Mouse (Mus musculus) limb, embryonic 14.5 days (tissue): ENCODE results near the gene Gm17545. TPM values are rescaled to one million over a fixed set of nuclear protein-coding genes. Genes with fewer than 3 reads are reported as not detected.

Source experiments
- ATAC-seq: fragments of 200-750 bp; cut with Nextera tagmentation; 2 replicates; pipeline ENCODE4 v1.8.0; 2017; ENCODE audit warnings: low read depth, moderate number of reproducible peaks, moderate TSS enrichment; ENCODE audit not compliant: low FRiP score
- DNase-seq: peaks from one replicate; pipeline ENCODE4 v3.0.0-alpha.2; 2015; ENCODE audit warnings: low spot score
- H3K27ac ChIP-seq: fragments of 300-500 bp; sonication (generic); replicated peaks from 2 replicates; pipeline ENCODE4 v1.5.1; 2014; ENCODE audit warnings: low read depth, mild to moderate bottlenecking, low read length, moderate library complexity, mixed read lengths
- H3K27me3 ChIP-seq: fragments of 300-500 bp; sonication (generic); 2 replicates; pipeline ENCODE4 v1.6.1; 2014; ENCODE audit warnings: low read length, mixed read lengths; ENCODE audit not compliant: control insufficient read depth, insufficient read depth
- H3K36me3 ChIP-seq: fragments of 300-500 bp; sonication (generic); 2 replicates; pipeline ENCODE4 v1.6.1; 2014; ENCODE audit warnings: mild to moderate bottlenecking, low read length, moderate library complexity, mixed read lengths; ENCODE audit not compliant: control insufficient read depth, insufficient read depth
- H3K4me1 ChIP-seq: fragments of 300-500 bp; sonication (generic); 2 replicates; pipeline ENCODE4 v1.6.1; 2014; ENCODE audit warnings: antibody characterized with exemption, low read length, mixed read lengths; ENCODE audit not compliant: control insufficient read depth, insufficient read depth
- H3K4me2 ChIP-seq: fragments of 300-500 bp; sonication (generic); replicated peaks from 2 replicates; pipeline ENCODE4 v1.6.1; 2014; ENCODE audit warnings: low read depth, mild to moderate bottlenecking, low read length, moderate library complexity; ENCODE audit not compliant: severe bottlenecking
- H3K4me3 ChIP-seq: fragments of 300-500 bp; sonication (generic); replicated peaks from 2 replicates; pipeline ENCODE4 v1.5.1; 2014; ENCODE audit warnings: low read length
- H3K9ac ChIP-seq: fragments of 300-500 bp; sonication (generic); 2 replicates; pipeline ENCODE4 v1.6.1; 2014; ENCODE audit warnings: mild to moderate bottlenecking, low read depth, low read length, moderate library complexity; ENCODE audit not compliant: severe bottlenecking
- H3K9me3 ChIP-seq: fragments of 300-500 bp; sonication (generic); 2 replicates; pipeline ENCODE4 v1.6.1; 2016; ENCODE audit warnings: low read length; ENCODE audit not compliant: control insufficient read depth
- POLR2A ChIP-seq: fragments of 200-500 bp; IDR thresholded peaks from 2 replicates; pipeline ENCODE4 v1.8.0; 2012; ENCODE audit warnings: inconsistent platforms, mild to moderate bottlenecking, moderate library complexity, borderline replicate concordance; ENCODE audit not compliant: insufficient read depth, insufficient read length; ENCODE audit errors: extremely low read depth
- WGBS: fragments of 180-500 bp; shearing (Covaris S2); extraction: QIAGEN DNeasy Blood & Tissue Kit; methylation state at CpG from one replicate; pipeline ENCODE4 v1.1.7; 2014; 5-methylcytosine and 5-hydroxymethylcytosine counted together
- polyA plus RNA-seq, 2 experiments: library from polyadenylated mRNA; depleted of rRNA in 1 of 2; stranded (reverse) in 1 of 2; unstranded in 1 of 2; fragments of >200 nt; fragmentation: Nextera tagmentation in 1 of 2; extraction: Ambion mirVana in 1 of 2; gene quantifications; 2 replicates each; pipeline versions ENCODE4 v1.2.1 to v1.2.3; 2012 to 2014

The Gm17545 gene
- polyA plus RNA-seq, 2 experiments, result not detected

GRCm38 (mm10) chr9:22466212-22466611, 12.1 kb downstream of the Gm17545 start:
- no peak overlapping the region for H3K4me2 ChIP-seq
- no peak overlapping the region for H3K27ac ChIP-seq
- 95% methylated on average over 5 of the region's 5 CpGs for WGBS
- peaks cover 22% of the 10 kb centered on the region for H3K36me3 ChIP-seq
- H3K27me3 ChIP-seq, result no peaks in the 10 kb centered on the region
- no peaks in the 10 kb centered on the region for H3K9me3 ChIP-seq
- no peak overlapping the region for H3K9ac ChIP-seq
- H3K4me1 ChIP-seq, result no peaks in the 10 kb centered on the region
- ATAC-seq (no peak), DNase-seq (no peak)
- H3K4me3 ChIP-seq, result no peak overlapping the region
- TF ChIP-seq POLR2A, result no peak

GRCm38 (mm10) chr9:22467371-22468169, 13.5 kb downstream of the Gm17545 start:
- peak; percentile 80 for ATAC-seq

DNA sequence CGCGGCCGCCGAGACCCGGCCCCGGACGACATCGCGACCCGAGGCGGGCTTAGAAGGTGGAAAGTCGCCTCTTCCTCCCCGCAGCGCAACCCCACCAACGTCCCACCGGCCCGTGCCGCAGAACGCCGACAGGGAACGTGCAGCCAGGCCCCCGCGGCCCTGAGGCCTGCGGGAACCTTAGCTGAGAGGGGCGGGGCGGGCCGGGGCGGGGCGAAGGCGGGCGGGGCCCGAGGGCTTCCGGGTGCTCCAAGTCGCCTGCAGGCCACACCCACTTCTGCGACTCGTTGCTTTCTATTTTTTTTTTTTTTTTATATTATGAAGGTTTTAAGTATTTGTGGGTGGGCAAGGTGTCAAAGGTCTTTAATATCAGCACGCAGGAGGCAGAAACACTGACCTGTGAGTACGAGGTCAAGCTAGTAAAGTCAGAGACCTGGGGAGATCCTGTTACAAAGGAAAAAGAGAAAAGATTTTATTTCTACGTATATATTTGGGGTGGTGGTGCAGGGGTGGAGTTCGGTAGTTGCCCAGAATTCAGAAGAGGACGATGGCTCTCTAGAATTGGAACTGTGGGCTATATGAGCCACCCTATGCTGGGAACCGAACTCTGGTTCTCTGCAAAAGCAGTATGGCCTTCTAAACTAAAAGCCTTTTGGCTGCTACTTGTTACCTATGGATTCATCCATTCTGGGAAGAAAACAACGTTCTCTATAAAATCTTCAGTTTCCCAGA, 14.2 kb downstream of the Gm17545 start:
- H3K4me1 ChIP-seq, result no peaks in the 10 kb centered on the region
- peak overlapping the region; percentile 93 for H3K4me3 ChIP-seq
- peak overlapping the region; percentile 91 for H3K9ac ChIP-seq
- peaks cover 12% of the 10 kb centered on the region for H3K36me3 ChIP-seq
- H3K4me2 ChIP-seq, result peak overlapping the region; percentile 65
- H3K27ac ChIP-seq, result peak overlapping the region; percentile 90
- peak; percentile 93 for ATAC-seq
- no peaks in the 10 kb centered on the region for H3K27me3 ChIP-seq
- TF ChIP-seq POLR2A, result peak; percentile 97
- H3K9me3 ChIP-seq, result no peaks in the 10 kb centered on the region
- peak; percentile 84 for DNase-seq
- WGBS, result 3% methylated on average over 36 of the region's 43 CpGs

More at GRCm38 (mm10) chr9:22467371-22468169, 13.5 kb downstream of the Gm17545 start:
- Histone ChIP-seq H3K27ac (peak overlapping the region; percentile 90), H3K4me1 (no peaks in the 10 kb centered on the region), H3K4me2 (peak overlapping the region; percentile 65), H3K36me3 (peaks cover 12% of the 10 kb centered on the region), H3K4me3 (peak overlapping the region; percentile 93), H3K9ac (peak overlapping the region; percentile 91), H3K9me3 (no peaks in the 10 kb centered on the region), H3K27me3 (no peaks in the 10 kb centered on the region)
- WGBS, result under 1% methylated on average over 53 of the region's 73 CpGs
- TF ChIP-seq POLR2A, result no peak
- DNase-seq, result peak; percentile 23

DNA sequence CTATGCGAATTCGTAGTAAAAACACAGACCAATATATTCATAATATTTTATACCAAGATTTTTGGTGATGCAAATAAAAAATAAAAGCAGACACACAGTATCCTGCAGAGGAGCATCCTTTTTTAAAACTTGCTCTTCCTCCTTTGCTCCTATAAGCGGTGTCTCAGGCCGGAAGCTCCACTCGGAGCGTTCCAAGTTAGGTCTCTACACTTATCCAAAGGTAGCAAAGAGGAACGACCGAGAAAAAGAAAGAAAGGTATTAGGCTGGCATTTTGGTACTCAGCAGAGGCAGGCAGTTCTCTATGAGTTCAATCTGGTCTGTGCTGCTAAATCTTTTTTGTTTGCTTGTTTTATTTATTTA, 14.8 kb downstream of the Gm17545 start:
- Histone ChIP-seq H3K27me3 (no peaks in the 10 kb centered on the region), H3K27ac (no peak overlapping the region), H3K9ac (no peak overlapping the region), H3K36me3 (peaks cover 12% of the 10 kb centered on the region), H3K4me3 (no peak overlapping the region), H3K9me3 (no peaks in the 10 kb centered on the region), H3K4me1 (no peaks in the 10 kb centered on the region), H3K4me2 (no peak overlapping the region)
- ATAC-seq, result no peak
- WGBS, result 76% methylated on average over 8 of the region's 8 CpGs
- no peak for DNase-seq
- TF ChIP-seq POLR2A, result no peak

- WGBS, result 81% methylated on average over 3 of the region's 3 CpGs
- DNase-seq (no peak), ATAC-seq (no peak)
- Histone ChIP-seq H3K9ac (peak within 1 kb of the TSS; percentile 91; the same call in 1 of the 2 replicates), H3K4me3 (peak within 1 kb of the TSS; percentile 93), H3K4me2 (peak within 1 kb of the TSS; percentile 65), H3K36me3 (peaks cover 8% of the 10 kb centered on the region), H3K27ac (peak within 1 kb of the TSS; percentile 58; the same call in 1 of the 2 replicates), H3K27me3 (no peaks in the 10 kb centered on the region), H3K9me3 (no peaks in the 10 kb centered on the region), H3K4me1 (no peaks in the 10 kb centered on the region)
- no peak for TF ChIP-seq POLR2A
Measured at GRCm38 (mm10) chr9:22469643-22470042, 15.6 kb downstream of the Gm17545 start, which contains the start of gene Rp9. Gene Rp9 (minus strand): TSS chr9:22469743.
